Mouse (Mus musculus) kidney, postnatal 14 days (tissue): Measurements from ENCODE around the gene Glycam1.

Source experiments
- DNase-seq: peaks from one replicate; pipeline ENCODE4 v3.0.0; 2022; ENCODE audit warnings: mixed read lengths

Glycam1 gene

GRCm38 (mm10) chr15:103518600-103519385 lies 46.1 kb downstream of the Glycam1 start:
- DNase-seq = no peak

DNA sequence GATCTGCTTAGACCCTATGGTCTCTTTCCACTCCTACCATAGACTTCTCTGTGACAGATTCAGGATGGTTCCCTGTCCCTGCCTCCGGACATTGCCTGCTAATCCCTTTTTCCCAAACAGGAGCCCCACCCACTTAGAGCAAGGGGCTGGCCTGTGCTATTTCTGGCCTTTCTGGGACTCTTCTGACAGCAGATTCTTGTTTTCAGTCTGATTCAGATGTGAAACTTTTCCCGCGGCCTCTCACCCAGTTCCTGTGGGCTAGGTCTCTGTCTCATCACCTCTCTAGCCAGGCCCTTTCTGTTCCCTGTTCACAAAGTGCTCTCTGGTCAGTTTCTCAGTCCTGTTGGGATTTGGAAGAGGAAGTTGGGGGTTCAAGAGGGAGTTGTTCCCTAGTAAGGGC lies 50.0 kb downstream of the Glycam1 start:
- no peak for DNase-seq

DNA sequence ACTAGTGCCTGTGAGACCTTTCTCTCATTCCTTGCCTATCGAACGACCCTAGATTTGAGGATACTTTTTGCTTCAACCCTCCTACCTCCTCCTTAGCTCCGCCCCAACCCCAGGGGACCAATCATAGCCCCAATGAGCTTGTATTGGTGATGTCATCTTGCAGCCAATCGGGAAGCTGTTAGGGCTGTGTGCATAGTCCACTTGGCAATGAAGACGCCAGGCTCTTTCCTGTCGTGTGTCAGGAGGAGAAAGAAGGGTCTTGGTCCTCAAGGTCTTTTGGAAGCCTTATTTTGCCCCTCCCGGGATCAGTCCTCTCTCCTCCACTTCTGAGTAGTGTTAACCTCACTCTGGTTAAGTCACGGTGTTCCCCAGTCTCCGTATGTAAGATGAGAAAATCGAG lies 50.8 kb downstream of the Glycam1 start:
- DNase-seq = peak; percentile 78

DNA sequence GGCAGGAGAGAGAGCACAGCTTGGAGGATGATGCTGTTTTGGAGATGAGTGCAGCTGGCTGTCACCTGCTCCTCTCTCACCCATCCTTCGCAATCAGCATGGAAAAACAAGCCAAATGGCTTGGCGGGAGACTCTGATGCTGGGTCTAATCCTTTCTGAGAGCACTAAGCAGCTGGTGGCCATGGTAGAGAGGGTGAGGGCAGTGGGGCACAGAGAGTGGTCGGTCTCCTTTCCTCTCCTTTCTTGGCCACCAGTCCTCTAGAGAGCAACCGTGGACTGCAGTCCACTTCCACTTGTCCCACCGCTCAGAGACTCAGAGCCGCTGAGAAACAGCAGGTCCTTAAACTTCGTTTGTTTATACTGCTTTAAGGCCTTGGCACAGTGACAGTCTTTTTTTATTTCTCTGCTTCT lies 51.3 kb downstream of the Glycam1 start:
- DNase-seq = no peak
